In genomic region chr3:37655933-37656633, GRCm38 (mm10) we compare ENCODE assay signal across 8 mouse cellular contexts. TPM values are rescaled to one million over a fixed set of nuclear protein-coding genes. Genes with fewer than 3 reads are reported as not detected.
DNase-seq lines count a peak whose midpoint lies in the region; ATAC-seq and TF ChIP-seq lines count a peak whose summit lies in the region.

No protein-coding gene starts in this region.

- peak overlapping the region; percentile 24 for H3K4me3 ChIP-seq in left cerebral cortex, adult 2 months
- H3K4me3 ChIP-seq in forebrain, embryonic 16.5 days (replicated peaks; ENCODE audit: low read length): peak overlapping the region; percentile 34
- H3K4me3 ChIP-seq in liver, embryonic 15.5 days (replicated peaks): peak overlapping the region; percentile 15; the same call in 1 of the 2 replicates

- H3K27ac ChIP-seq in left cerebral cortex, adult 2 months: no peak overlapping the region
- no peak overlapping the region for H3K27ac ChIP-seq in forebrain, embryonic 16.5 days (ENCODE audit: low read length)
- no peak overlapping the region for H3K27ac ChIP-seq in liver, embryonic 15.5 days (replicated peaks)

- peak; percentile 64 for ATAC-seq in forebrain, embryonic 16.5 days
- ATAC-seq in liver, embryonic 15.5 days (ENCODE audit: insufficient read depth): no peak

- no peak for TF ChIP-seq CTCF in left cerebral cortex, adult 2 months (IDR thresholded peaks at IDR 0.05)
- TF ChIP-seq CTCF in brain, embryonic 14.5 days (IDR thresholded peaks at IDR 0.05; ENCODE audit: borderline replicate concordance, extremely low read depth, insufficient read depth, insufficient read length): no peak

- 17% methylated on average over 20 of the region's 20 CpGs for WGBS in forebrain, embryonic 16.5 days
- WGBS in liver, embryonic 15.5 days (ENCODE audit: insufficient replicate concordance): 11% methylated on average over 20 of the region's 20 CpGs

- no peaks in the 10 kb centered on the region for H3K9me3 ChIP-seq in forebrain, embryonic 16.5 days (ENCODE audit: control insufficient read depth, low read length)
- no peaks in the 10 kb centered on the region for H3K9me3 ChIP-seq in liver, embryonic 15.5 days (replicated peaks)

- no peak for TF ChIP-seq POLR2A in brain, embryonic 14.5 days (IDR thresholded peaks at IDR 0.05; ENCODE audit: borderline replicate concordance, extremely low read depth, insufficient read depth, insufficient read length, poor library complexity, severe bottlenecking)

- peak overlapping the region; percentile 38; the same call in 1 of the 2 replicates for H3K9ac ChIP-seq in forebrain, embryonic 16.5 days (replicated peaks; ENCODE audit: low read depth, low read length)
- no peak overlapping the region for H3K9ac ChIP-seq in liver, embryonic 15.5 days

- DNase-seq in left cerebral cortex, adult 2 months (ENCODE audit: extremely low spot score in 1 of 2, low spot score in 2 of 2): peak in 1 of 2 experiments; percentile 46
- DNase-seq in left cerebral cortex, adult 8-10 months (ENCODE audit: low spot score in 2 of 2): no peak
- peak; percentile 82 for DNase-seq in brain, embryonic 14.5 days (ENCODE audit: low read depth)
- peak; percentile 42 for DNase-seq in splenic B cell, adult 2 months (ENCODE audit: low read depth, low spot score)
- no peak for DNase-seq in layer of hippocampus, postnatal 14 days (ENCODE audit: low spot score in 2 of 2)
- DNase-seq in gastrocnemius, adult 8-10 months (ENCODE audit: low spot score in 2 of 2): no peak

- no peaks in the 10 kb centered on the region for H3K36me3 ChIP-seq in forebrain, embryonic 16.5 days (ENCODE audit: control insufficient read depth, insufficient read depth)
- H3K36me3 ChIP-seq in liver, embryonic 15.5 days (replicated peaks): no peaks in the 10 kb centered on the region
- no peaks in the 10 kb centered on the region for H3K36me3 ChIP-seq in splenic B cell, adult 2 months (ENCODE audit: control insufficient read depth, insufficient read depth, low read length, poor library complexity, severe bottlenecking)

- H3K4me1 ChIP-seq in forebrain, embryonic 16.5 days (replicated peaks; ENCODE audit: control insufficient read depth, insufficient read depth, low read length): peaks cover 12% of the 10 kb centered on the region
- H3K4me1 ChIP-seq in liver, embryonic 15.5 days (replicated peaks): peaks cover 57% of the 10 kb centered on the region

- peak overlapping the region; percentile 53 for H3K4me2 ChIP-seq in forebrain, embryonic 16.5 days (ENCODE audit: low read length)
- H3K4me2 ChIP-seq in liver, embryonic 15.5 days: peak overlapping the region; percentile 55

- peaks cover 6% of the 10 kb centered on the region; the same call in 1 of the 2 replicates for H3K27me3 ChIP-seq in forebrain, embryonic 16.5 days (replicated peaks; ENCODE audit: control insufficient read depth, insufficient read depth, low read length)
- H3K27me3 ChIP-seq in liver, embryonic 15.5 days: peaks cover 17% of the 10 kb centered on the region
- H3K27me3 ChIP-seq in splenic B cell, adult 2 months (ENCODE audit: control insufficient read depth, insufficient read depth, low read length, poor library complexity, severe bottlenecking): no peaks in the 10 kb centered on the region

- intact Hi-C loops in left cerebral cortex, adult 2 months (cut with DNase I): loop anchor here (5.0 kb wide), 1 partner anchor 111 kb away; no protein-coding TSS in a partner anchor

RNA-seq across cellular contexts. Expression of gene Spry1, which starts 16.3 kb away (rescaled TPM):
- 10 to 100 TPM in 1 of 2 experiments, 1 to 10 TPM in 1; 9.7 to 11.0 TPM for total RNA-seq in left cerebral cortex, adult 2 months (2021)
- 10 to 100 TPM in 1 of 4 experiments, 1 to 10 TPM in 3; 7.8 to 10.6 (median 8.8) TPM for total RNA-seq in left cerebral cortex, adult 8-10 months (2022)
- 17.8 and 20.2 TPM in 2 replicates for polyA plus RNA-seq in brain, embryonic 14.5 days (2012; rRNA removed)
- 6.4 and 6.6 TPM in 2 replicates for polyA plus RNA-seq in forebrain, embryonic 16.5 days (2015; fragmentation: Nextera tagmentation; extraction: Ambion mirVana)
- polyA plus RNA-seq in liver, embryonic 15.5 days (2015; fragmentation: Nextera tagmentation; extraction: Ambion mirVana): 3.0 and 3.9 TPM in 2 replicates
- 10 to 100 TPM; 15.1 to 16.8 TPM for total RNA-seq in layer of hippocampus, postnatal 14 days (2021)
- 10 to 100 TPM; 10.9 to 18.4 (median 12.4) TPM for total RNA-seq in gastrocnemius, adult 8-10 months (2022)

Comparison
In these comparisons a context has a peak if more than half of its experiments do, and no peak if none do; other contexts are left out.
1. DNase-seq: peak in brain, embryonic 14.5 days (single experiment) and splenic B cell, adult 2 months (single experiment); none in left cerebral cortex, adult 8-10 months (0 of 2), layer of hippocampus, postnatal 14 days (0 of 2) and gastrocnemius, adult 8-10 months (0 of 2).
2. Peak in every context shown above with its lines, with median percentiles within 50 percentile points of each other: H3K4me3 ChIP-seq.